Mouse (Mus musculus) bone marrow macrophage, adult 2 months (primary cell): ENCODE data around the gene A430078G23Rik.

ENCODE experiments used
- CTCF ChIP-seq: IDR thresholded peaks from 2 replicates; pipeline ENCODE4 v1.5.1; 2012; ENCODE audit warnings: low read depth, mild to moderate bottlenecking, low read length, moderate library complexity
- POLR2A ChIP-seq: IDR thresholded peaks from 2 replicates; pipeline ENCODE4 v1.6.1; 2012; ENCODE audit warnings: mild to moderate bottlenecking, low read depth, low read length, borderline replicate concordance

DNA sequence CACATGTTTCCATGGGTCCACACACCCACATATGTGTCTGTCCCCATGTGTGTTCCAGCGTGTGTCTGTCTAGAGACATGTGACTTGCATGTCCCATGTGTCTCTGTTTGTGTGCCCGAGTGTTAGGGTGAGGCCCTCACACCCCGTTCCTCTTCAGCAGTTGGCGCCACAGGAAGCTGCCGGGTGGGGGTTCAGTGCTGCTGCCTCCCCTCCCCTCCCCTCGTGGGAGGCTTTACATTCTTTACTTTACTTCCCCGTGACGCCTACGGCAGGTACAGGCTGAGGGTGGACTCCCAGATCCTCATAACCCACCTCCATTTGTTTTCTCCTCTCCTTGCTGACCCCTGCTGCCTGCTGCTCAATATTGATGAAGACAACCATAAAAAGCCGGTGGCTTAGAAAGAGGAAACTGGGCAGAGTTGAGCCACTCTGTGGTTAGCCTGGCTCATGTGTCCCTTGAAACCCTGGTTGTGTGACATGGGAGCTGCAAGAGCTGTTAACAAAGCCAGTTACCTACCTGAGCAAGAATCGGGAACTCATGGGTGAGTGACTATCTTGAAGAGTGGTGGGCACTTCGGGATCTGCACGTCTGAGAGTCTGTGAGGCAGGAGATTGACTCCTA, at the start of gene A430078G23Rik:
- TF ChIP-seq POLR2A: no peak
- no peak for TF ChIP-seq CTCF
